Mouse (Mus musculus) right cerebral cortex, postnatal 10 days (tissue): Measurements from ENCODE around the gene Krit1.
"Not testable (repeated sequence)": the region's sequence is repeated elsewhere in the genome, so short reads cannot be mapped to it uniquely, and the experiment has no call there.

Experiments
- DNase-seq, 2 experiments: peaks; one replicate each; pipeline ENCODE4 v3.0.0; 2021; ENCODE audit warnings: low spot score in 2 of 2

Gene Krit1

DNA sequence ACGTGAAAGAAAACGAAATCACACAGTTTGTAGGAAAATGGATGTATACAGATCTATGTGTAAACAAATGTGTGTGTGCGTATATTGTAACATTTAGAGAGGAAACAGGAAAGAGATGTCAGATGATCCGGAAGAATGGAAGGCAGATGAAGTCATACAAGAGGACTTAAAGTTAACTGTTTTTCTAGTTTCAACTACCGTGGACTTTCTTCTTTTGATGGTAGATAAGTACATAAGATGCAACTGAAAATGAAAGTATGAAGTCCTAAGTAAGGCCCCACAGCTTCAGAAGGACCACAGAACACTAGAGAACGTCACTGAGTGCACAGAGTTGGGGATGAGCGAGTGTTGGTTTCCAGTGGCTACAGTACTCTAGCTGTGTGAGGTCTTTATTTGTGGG, 83.9 kb downstream of the Krit1 start:
- not testable (repeated sequence) for DNase-seq

DNA sequence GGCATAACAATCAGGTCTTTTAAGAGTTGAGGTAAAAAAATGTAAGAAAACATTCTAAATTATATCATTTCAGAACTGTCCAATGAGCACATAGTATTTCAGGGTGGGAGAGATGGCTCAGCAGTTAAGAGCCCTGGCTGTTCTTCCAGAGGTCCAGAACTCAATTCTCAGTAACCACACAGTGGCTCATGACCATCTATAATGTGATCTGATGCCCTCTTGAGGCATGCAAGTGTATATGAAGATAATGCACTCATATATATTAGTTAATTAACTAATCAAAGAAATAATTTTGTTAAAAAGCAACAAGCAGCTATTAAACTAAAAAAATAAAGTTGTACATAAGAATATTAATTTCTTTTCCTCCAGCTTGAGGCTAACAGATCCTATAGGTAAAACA, 86.2 kb downstream of the Krit1 start:
- no peak for DNase-seq

DNA sequence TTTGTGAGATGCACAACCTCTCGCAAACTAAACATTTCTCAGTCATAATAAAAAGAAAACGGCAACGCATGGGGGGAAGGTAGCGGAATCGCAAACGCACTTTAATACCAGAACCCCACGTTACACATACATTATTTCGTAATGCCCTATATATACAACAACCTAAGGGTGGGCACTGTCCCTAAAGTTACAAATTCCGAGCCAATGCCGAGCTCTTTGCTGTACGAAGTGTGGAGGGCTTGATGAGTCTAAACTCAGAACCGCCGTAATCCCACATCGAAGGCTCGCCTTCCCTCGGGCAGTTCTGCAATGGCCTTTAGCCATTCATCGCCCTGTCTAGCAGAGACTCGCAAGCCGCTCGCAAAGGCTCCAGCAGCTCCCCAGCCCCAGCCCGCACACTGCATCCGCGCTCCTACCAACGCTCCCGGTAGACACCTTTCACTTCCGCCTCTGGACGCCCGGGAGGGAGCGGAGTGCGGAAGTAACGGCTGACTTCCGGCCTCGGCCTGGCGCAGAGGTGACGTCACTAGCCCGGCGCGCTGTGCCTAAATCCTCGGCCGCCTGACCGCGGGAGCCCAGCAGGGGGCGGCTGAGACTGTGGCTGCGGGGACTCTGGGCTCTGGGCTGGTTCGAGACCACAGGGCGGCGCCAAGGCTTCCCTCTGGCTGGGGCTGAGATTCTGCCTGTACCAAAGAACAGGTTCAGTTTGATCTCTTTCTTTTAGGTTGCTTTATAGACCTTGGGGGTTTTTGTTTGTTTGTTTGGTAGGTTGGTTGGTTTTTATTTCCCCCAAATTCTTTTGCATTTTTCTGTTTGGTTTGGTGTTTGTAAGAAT, 90.7 kb downstream of the Krit1 start, which contains the start of gene Mterf1a:
Mterf1a (minus strand) TSS at position 475 of the 835 bp plus-strand sequence.
- peak; percentile 39 to 40 for DNase-seq

DNA sequence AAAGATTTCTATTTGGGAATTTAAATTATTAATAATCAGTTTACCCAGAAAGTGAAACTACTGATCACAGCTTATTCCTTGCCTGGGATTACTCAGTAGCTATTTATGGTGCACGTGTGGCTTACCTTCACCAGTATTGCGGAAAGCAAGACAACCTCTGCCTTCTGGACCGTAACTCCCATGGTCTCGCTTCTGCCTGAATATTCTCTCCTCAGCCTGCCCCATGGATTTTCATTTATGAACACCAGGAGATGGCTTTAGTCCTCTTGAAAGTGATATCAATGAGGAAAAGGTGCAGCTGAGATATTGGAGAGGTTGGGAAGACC, 91.3 kb downstream of the Krit1 start:
- DNase-seq = not testable (repeated sequence)
